Mouse (Mus musculus): ENCODE measurements around the gene Avpr1b.

GRCm38 (mm10) chr1:131614641-131615040 is 15.6 kb downstream of the Avpr1b start:
- TF ChIP-seq POLR2A (IDR thresholded peaks at IDR 0.05; ENCODE audit: low read depth, low read length) (no peak), CTCF (IDR thresholded peaks at IDR 0.05; ENCODE audit: extremely low read depth, insufficient read length, insufficient replicate concordance, low read depth, low read length) (no peak)

All from small intestine, adult 2 months (tissue).